Mouse (Mus musculus) thymus, adult 2 months (tissue): ENCODE measurements around the gene Gja10.

Experiments used
- CTCF ChIP-seq: fragments of 200-500 bp; IDR thresholded peaks from 2 replicates; pipeline ENCODE4 v1.5.1; 2012; ENCODE audit warnings: mild to moderate bottlenecking, control low read depth, low read length, moderate library complexity, borderline replicate concordance; ENCODE audit not compliant: control insufficient read depth, poor library complexity, insufficient read depth; ENCODE audit errors: extremely low read depth
- POLR2A ChIP-seq: fragments of 200-500 bp; IDR thresholded peaks from 2 replicates; pipeline ENCODE4 v1.6.1; 2012; ENCODE audit warnings: mild to moderate bottlenecking, low read length, control low read depth, moderate library complexity; ENCODE audit not compliant: control insufficient read depth, poor library complexity, insufficient read depth; ENCODE audit errors: extremely low read depth

DNA sequence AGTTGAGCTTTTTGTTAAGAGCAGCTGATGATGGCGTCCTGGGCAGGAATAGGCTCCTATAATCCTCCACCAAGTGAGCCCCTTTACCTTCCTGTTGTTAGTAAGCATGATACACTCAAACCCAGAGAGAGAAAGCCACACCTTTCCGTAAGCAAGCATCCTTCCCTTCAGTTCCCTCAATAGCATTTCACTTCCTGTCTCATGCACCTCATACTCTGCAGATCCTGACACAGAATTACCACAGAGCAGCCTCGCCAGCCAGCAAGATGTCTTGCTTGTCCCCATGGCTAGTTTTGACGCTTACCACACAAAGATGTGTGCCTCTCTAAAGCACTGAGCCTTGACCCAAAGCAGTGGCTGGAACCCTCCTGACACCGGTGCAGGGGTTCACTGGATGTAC is 15.0 kb downstream of the Gja10 start:
- TF ChIP-seq CTCF (no peak), POLR2A (no peak)
